Mouse (Mus musculus) embryonic fibroblast, embryonic 13.5 days (primary cell): ENCODE results near the gene Rbms1.

Source experiments
- CTCF ChIP-seq: IDR thresholded peaks from 2 replicates; pipeline ENCODE4 v1.5.1; 2011; ENCODE audit warnings: mild to moderate bottlenecking, control low read depth, low read length, moderate library complexity, borderline replicate concordance; ENCODE audit not compliant: insufficient read depth
- POLR2A ChIP-seq: IDR thresholded peaks from 2 replicates; pipeline ENCODE4 v1.6.1; 2011; ENCODE audit warnings: low read depth, mild to moderate bottlenecking, control low read depth, low read length, moderate library complexity

DNA sequence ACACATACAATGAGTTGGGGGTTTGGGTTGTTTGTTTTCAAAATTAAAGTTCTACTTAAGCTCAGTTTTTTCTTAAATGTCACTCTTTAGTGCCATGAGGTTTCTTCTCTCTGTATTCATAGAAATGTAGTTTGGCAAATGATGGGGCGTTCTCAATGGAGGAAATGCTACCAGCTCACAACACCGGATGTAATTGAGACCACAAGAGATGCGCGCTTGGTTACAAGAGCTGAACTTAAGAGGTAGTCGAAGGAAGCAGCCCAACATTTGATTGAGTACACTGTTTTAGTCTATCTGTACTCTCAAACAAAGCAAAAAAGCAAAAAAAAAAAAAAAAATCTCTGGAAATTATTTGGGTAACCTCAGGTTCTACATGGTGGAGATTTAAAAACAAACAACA, 58.9 kb downstream of the Rbms1 start:
- TF ChIP-seq POLR2A: no peak
- TF ChIP-seq CTCF: no peak
